Mouse (Mus musculus) limb, embryonic 11.5 days (tissue): ENCODE results near the gene Prkd2. TPM values are rescaled to one million over a fixed set of nuclear protein-coding genes. Genes with fewer than 3 reads are reported as not detected.

Experiments
- ATAC-seq: fragments of 200-750 bp; cut with Nextera tagmentation; 2 replicates; pipeline ENCODE4 v1.8.0; 2017; ENCODE audit warnings: low read depth; ENCODE audit not compliant: insufficient number of reproducible peaks, low FRiP score, low TSS enrichment
- DNase-seq: peaks from one replicate; pipeline ENCODE4 v3.0.0-alpha.2; 2015; ENCODE audit warnings: low spot score
- H3K27ac ChIP-seq: fragments of 300-500 bp; sonication (generic); replicated peaks from 2 replicates; pipeline ENCODE4 v1.5.1; 2014; ENCODE audit warnings: low read depth, mild to moderate bottlenecking, low read length
- H3K27me3 ChIP-seq: fragments of 300-500 bp; sonication (generic); 2 replicates; pipeline ENCODE4 v1.6.1; 2014; ENCODE audit warnings: mild to moderate bottlenecking, low read length, mixed read lengths; ENCODE audit not compliant: control insufficient read depth, insufficient read depth
- H3K36me3 ChIP-seq: fragments of 300-500 bp; sonication (generic); 2 replicates; pipeline ENCODE4 v1.6.1; 2014; ENCODE audit warnings: mild to moderate bottlenecking, low read length, moderate library complexity, mixed read lengths; ENCODE audit not compliant: control insufficient read depth, insufficient read depth
- H3K4me1 ChIP-seq: fragments of 300-500 bp; sonication (generic); 2 replicates; pipeline ENCODE4 v1.6.1; 2014; ENCODE audit warnings: low read length, mixed read lengths; ENCODE audit not compliant: control insufficient read depth, insufficient read depth
- H3K4me2 ChIP-seq: fragments of 300-500 bp; sonication (generic); 2 replicates; pipeline ENCODE4 v1.6.1; 2014; ENCODE audit warnings: low read depth, mild to moderate bottlenecking, moderate library complexity; ENCODE audit not compliant: severe bottlenecking
- H3K4me3 ChIP-seq: fragments of 300-500 bp; sonication (generic); 2 replicates; pipeline ENCODE4 v1.5.1; 2014; ENCODE audit warnings: low read depth, low read length
- H3K9ac ChIP-seq: fragments of 300-500 bp; sonication (generic); 2 replicates; pipeline ENCODE4 v1.6.1; 2014; ENCODE audit warnings: mild to moderate bottlenecking, low read length
- H3K9me3 ChIP-seq: fragments of 300-500 bp; sonication (generic); 2 replicates; pipeline ENCODE4 v1.6.1; 2016; ENCODE audit warnings: low read length; ENCODE audit not compliant: control insufficient read depth
- WGBS: fragments of 180-500 bp; shearing (Covaris S2); extraction: QIAGEN DNeasy Blood & Tissue Kit; methylation state at CpG from one replicate; pipeline ENCODE4 v1.1.7; 2014; 5-methylcytosine and 5-hydroxymethylcytosine counted together
- polyA plus RNA-seq: library from polyadenylated mRNA; unstranded; fragments of >200 nt; fragmentation: Nextera tagmentation; extraction: Ambion mirVana; gene quantifications from 2 replicates; pipeline ENCODE4 v1.2.1, GENCODE M21; 2014

Prkd2 gene
- polyA plus RNA-seq, 1 experiment from 2014 or later: 16.6 TPM

GRCm38 (mm10) chr7:16810920-16811648 is 31.6 kb upstream of the Prkd2 start:
- Histone ChIP-seq H3K36me3 (no peaks in the 10 kb centered on the region; the same call in 1 of the 2 replicates), H3K27me3 (peaks cover 13% of the 10 kb centered on the region), H3K4me1 (peaks cover 18% of the 10 kb centered on the region), H3K9ac (peak overlapping the region; percentile 55), H3K4me3 (peak overlapping the region; percentile 44), H3K9me3 (no peaks in the 10 kb centered on the region), H3K27ac (no peak overlapping the region), H3K4me2 (peak overlapping the region; percentile 98)
- ATAC-seq (no peak), DNase-seq (peak; percentile 71)
- 3% methylated on average over 77 of the region's 90 CpGs for WGBS

- no peak for ATAC-seq
- DNase-seq: no peak
- H3K4me2 ChIP-seq: peak overlapping the region; percentile 98
- H3K36me3 ChIP-seq: no peaks in the 10 kb centered on the region; the same call in 1 of the 2 replicates
- peaks cover 13% of the 10 kb centered on the region for H3K27me3 ChIP-seq
- peak overlapping the region; percentile 55 for H3K9ac ChIP-seq
- 8% methylated on average over 17 of the region's 17 CpGs for WGBS
- H3K27ac ChIP-seq: no peak overlapping the region
- no peaks in the 10 kb centered on the region for H3K9me3 ChIP-seq
- peak overlapping the region; percentile 44 for H3K4me3 ChIP-seq
- peaks cover 18% of the 10 kb centered on the region for H3K4me1 ChIP-seq
These were observed 31.0 kb upstream of the Prkd2 start for GRCm38 (mm10) chr7:16811649-16812070.

DNA sequence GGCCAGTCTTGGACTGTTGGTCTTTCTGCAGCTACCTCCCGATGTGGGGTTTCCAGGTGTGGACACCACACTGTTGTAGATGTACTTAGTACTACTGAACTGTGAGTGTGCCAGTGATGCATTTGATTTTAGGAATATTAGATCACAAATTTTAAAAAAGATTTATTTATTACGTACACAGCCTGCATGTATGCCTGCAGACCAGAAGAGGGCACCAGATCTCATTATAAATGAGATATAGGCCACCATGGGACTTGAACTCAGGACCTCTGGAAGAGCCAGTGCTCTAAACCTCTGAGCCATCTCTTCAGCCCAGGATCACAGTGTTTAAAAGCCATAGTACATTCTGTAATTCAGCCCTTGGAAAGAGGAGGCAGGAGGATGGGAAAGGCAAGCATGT is 30.2 kb upstream of the Prkd2 start:
- no peak for ATAC-seq
- Histone ChIP-seq H3K4me1 (peaks cover 23% of the 10 kb centered on the region), H3K9ac (no peak overlapping the region), H3K27me3 (peaks cover 13% of the 10 kb centered on the region), H3K27ac (no peak overlapping the region), H3K36me3 (no peaks in the 10 kb centered on the region; the same call in 1 of the 2 replicates), H3K9me3 (no peaks in the 10 kb centered on the region), H3K4me2 (no peak overlapping the region), H3K4me3 (no peak overlapping the region)
- 73% methylated on average over 2 of the region's 2 CpGs for WGBS
- no peak for DNase-seq

DNA sequence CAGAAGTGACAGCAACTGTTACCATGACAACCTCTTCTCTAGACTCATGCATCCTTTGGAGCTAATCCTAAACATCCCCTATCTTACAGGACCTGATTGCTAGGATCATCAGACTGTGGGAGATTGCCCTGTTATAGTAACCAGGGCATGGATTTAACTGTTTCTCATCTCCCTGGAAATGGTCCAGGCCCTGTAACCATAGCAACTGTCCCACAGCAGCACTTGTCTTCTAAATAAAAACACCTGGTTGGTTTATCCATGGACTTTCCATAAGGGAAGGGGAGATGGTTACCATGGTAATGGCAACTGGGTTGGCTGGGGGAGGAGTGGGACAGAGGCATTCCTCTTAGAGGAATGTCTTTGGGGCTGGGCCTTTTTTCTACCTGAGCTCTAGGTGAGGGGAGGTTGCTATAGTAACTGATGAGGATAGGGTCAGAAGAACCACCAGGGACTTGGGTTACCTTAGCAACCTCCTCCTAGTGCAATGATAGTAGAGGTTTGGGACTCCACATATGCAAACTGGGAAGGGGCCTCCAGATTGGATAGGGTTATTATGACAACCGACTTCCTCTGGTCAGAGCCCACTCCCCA is 27.3 kb upstream of the Prkd2 start, which contains the start of gene Strn4:
Strn4 (plus strand) TSS at position 539 of the 591 bp plus-strand sequence.
- H3K9ac ChIP-seq: peak within 1 kb of the TSS; percentile 99
- DNase-seq (peak; percentile 75), ATAC-seq (peak; percentile 67)
- peak within 1 kb of the TSS; percentile 93 for H3K4me2 ChIP-seq
- H3K27ac ChIP-seq: peak within 1 kb of the TSS; percentile 99
- peaks cover 37% of the 10 kb centered on the region for H3K4me1 ChIP-seq
- 3% methylated on average over 1 of the region's 1 CpGs for WGBS
- H3K4me3 ChIP-seq: peak within 1 kb of the TSS; percentile 93
- no peaks in the 10 kb centered on the region; the same call in 1 of the 2 replicates for H3K36me3 ChIP-seq
- no peaks in the 10 kb centered on the region for H3K9me3 ChIP-seq
- peaks cover 12% of the 10 kb centered on the region for H3K27me3 ChIP-seq

- peak overlapping the region; percentile 99 for H3K9ac ChIP-seq
- no peaks in the 10 kb centered on the region for H3K9me3 ChIP-seq
- H3K27ac ChIP-seq: peak overlapping the region; percentile 99
- peak overlapping the region; percentile 93 for H3K4me2 ChIP-seq
- 0% methylated on average over 39 of the region's 55 CpGs for WGBS
- peaks cover 32% of the 10 kb centered on the region for H3K4me1 ChIP-seq
- peak overlapping the region; percentile 93 for H3K4me3 ChIP-seq
- peaks cover 6% of the 10 kb centered on the region for H3K27me3 ChIP-seq
- DNase-seq (peak; percentile 88), ATAC-seq (peak; percentile 52)
- H3K36me3 ChIP-seq: no peaks in the 10 kb centered on the region; the same call in 1 of the 2 replicates
These were observed 26.6 kb upstream of the Prkd2 start for GRCm38 (mm10) chr7:16816078-16816474.

GRCm38 (mm10) chr7:16816475-16817122 is 26.1 kb upstream of the Prkd2 start, which contains the start of gene Fkrp:
Fkrp (minus strand) TSS chr7:16816732.
- under 1% methylated on average over 55 of the region's 64 CpGs for WGBS
- H3K4me1 ChIP-seq: peaks cover 27% of the 10 kb centered on the region
- no peaks in the 10 kb centered on the region; the same call in 1 of the 2 replicates for H3K36me3 ChIP-seq
- H3K4me3 ChIP-seq: peak within 1 kb of the TSS; percentile 93
- peaks cover 3% of the 10 kb centered on the region; the same call in 1 of the 2 replicates for H3K27me3 ChIP-seq
- H3K9ac ChIP-seq: peak within 1 kb of the TSS; percentile 99
- peak within 1 kb of the TSS; percentile 93 for H3K4me2 ChIP-seq
- ATAC-seq (peak; percentile 68), DNase-seq (peak; percentile 69)
- peak within 1 kb of the TSS; percentile 99 for H3K27ac ChIP-seq
- no peaks in the 10 kb centered on the region for H3K9me3 ChIP-seq

GRCm38 (mm10) chr7:16817693-16818092 is 25.0 kb upstream of the Prkd2 start:
- H3K4me3 ChIP-seq: peak overlapping the region; percentile 93
- peak overlapping the region; percentile 99; the same call in 1 of the 2 replicates for H3K9ac ChIP-seq
- peaks cover 2% of the 10 kb centered on the region for H3K36me3 ChIP-seq
- no peaks in the 10 kb centered on the region for H3K9me3 ChIP-seq
- peak overlapping the region; percentile 93 for H3K4me2 ChIP-seq
- ATAC-seq (no peak), DNase-seq (no peak)
- H3K27ac ChIP-seq: no peak overlapping the region
- WGBS: 75% methylated on average over 3 of the region's 3 CpGs
- no peaks in the 10 kb centered on the region for H3K27me3 ChIP-seq
- peaks cover 28% of the 10 kb centered on the region for H3K4me1 ChIP-seq

DNA sequence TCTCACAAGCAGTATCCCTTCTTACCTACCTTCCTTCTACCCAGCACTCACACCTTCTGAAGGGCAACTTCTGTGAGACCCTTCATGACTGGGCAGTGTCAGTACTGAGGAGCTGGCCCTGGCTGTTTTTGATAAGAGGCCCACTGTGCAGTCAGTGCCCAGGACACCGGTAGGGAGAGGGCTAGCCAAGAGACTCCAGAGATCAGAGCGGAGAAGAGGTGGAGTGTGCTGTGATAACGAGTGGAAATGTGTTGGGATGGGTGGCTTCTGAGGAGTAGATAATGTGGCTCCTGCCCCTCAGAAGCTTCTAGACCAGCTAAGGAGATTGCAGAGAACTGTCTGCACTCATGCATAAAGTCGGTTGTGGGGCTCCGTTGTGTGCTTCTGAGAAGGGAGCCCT is 22.9 kb upstream of the Prkd2 start:
- H3K36me3 ChIP-seq: peaks cover 10% of the 10 kb centered on the region
- 87% methylated on average over 5 of the region's 5 CpGs for WGBS
- H3K4me1 ChIP-seq: peaks cover 28% of the 10 kb centered on the region
- H3K4me2 ChIP-seq: no peak overlapping the region
- no peaks in the 10 kb centered on the region for H3K27me3 ChIP-seq
- no peaks in the 10 kb centered on the region for H3K9me3 ChIP-seq
- no peak overlapping the region for H3K9ac ChIP-seq
- DNase-seq: no peak
- ATAC-seq: no peak
- no peak overlapping the region for H3K4me3 ChIP-seq
- no peak overlapping the region for H3K27ac ChIP-seq
